Mouse (Mus musculus): ENCODE measurements at regions not wholly inside any gene's neighbourhood (a gene's known extent, or its start where the extent isn't known, plus 50 kb on each side); places are given as distances from the start of the nearest gene placed in this dataset.

- no peak for DNase-seq (ENCODE audit: low spot score)
These were observed 401.3 kb downstream of the Plcl1 start for GRCm38 (mm10) chr1:55807028-55807427.

GRCm38 (mm10) chr1:55808724-55809519 lies 403.2 kb downstream of the Plcl1 start:
- DNase-seq (ENCODE audit: low spot score) = no peak

DNA sequence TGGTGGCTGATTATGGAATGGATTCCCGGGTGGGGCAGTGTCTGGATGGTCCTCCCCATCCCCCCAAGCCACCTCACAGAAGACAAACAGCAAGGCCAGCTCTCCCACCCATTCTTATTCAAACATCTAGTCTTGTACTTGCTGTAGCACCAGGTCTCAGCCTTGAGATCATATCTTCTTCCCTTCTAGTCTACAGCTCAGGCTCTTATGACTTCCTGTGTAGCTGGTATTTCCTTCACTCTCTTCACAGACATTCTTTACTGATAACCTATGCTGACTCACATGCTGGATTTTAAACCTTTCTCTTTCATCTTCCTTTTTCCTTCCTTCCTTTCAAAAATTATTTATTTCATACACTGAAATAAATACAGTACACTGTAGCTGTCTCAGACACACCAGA lies 406.8 kb downstream of the Plcl1 start:
- DNase-seq (ENCODE audit: low spot score) = no peak

- DNase-seq (ENCODE audit: low spot score) = no peak
These were observed 415.3 kb downstream of the Plcl1 start for GRCm38 (mm10) chr1:55820866-55821500.

GRCm38 (mm10) chr1:55822599-55822998 lies 416.9 kb downstream of the Plcl1 start:
- DNase-seq (ENCODE audit: low spot score) = no peak

- no peak for DNase-seq (ENCODE audit: low spot score)
These were observed 421.5 kb downstream of the Plcl1 start for GRCm38 (mm10) chr1:55827191-55827590.

- DNase-seq (ENCODE audit: low spot score) = no peak
These were observed 429.6 kb downstream of the Plcl1 start for GRCm38 (mm10) chr1:55835281-55835680.

- DNase-seq (ENCODE audit: low spot score) = no peak
These were observed 431.0 kb downstream of the Plcl1 start for GRCm38 (mm10) chr1:55836750-55837149.

GRCm38 (mm10) chr1:55837366-55837765 lies 431.6 kb downstream of the Plcl1 start:
- no peak for DNase-seq (ENCODE audit: low spot score)

GRCm38 (mm10) chr1:55838168-55838567 lies 432.4 kb downstream of the Plcl1 start:
- DNase-seq (ENCODE audit: low spot score) = peak; percentile 41

DNA sequence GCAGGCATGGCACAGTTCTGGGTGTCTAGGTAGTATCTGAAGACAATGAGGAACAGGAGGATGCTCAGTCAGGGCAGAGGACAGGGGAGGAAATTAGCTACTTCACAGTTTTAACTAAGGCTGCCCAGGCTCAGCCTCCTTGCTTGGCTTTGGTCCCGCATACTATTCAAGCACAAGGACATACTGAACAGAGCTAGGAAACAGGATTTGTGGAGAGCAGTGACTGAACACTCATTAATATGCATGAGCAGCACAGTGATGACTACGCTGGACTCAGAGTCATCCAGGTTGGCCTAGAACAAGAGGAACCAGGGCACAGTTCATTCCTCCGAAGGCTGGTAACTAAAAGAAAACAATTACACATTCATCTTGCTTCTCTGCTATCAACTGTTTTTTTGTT lies 443.1 kb downstream of the Plcl1 start:
- DNase-seq (ENCODE audit: low spot score) = no peak

GRCm38 (mm10) chr1:55852354-55852753 lies 446.6 kb downstream of the Plcl1 start:
- DNase-seq (ENCODE audit: low spot score) = no peak

- DNase-seq (ENCODE audit: low spot score) = no peak
These were observed 453.4 kb downstream of the Plcl1 start for GRCm38 (mm10) chr1:55859113-55859512.

DNA sequence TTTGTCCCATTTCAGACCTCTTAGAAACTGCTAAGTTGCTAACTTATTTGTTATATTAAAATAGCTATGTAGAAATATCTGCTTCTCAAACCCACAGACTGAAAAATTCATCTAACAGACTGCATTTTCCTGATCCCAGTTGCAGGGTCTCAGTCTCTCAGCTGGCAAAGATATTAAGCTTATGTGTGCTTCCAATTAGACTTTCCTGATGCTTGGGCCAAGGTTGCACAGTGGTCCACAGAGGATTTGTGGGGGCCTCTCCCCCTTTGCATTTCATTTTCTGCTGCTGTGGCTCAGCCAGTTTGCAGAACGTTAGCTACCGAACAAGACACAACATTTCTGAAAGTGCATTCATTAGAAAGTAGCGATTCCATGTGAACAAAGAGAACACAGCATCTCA lies 457.4 kb downstream of the Plcl1 start:
- no peak for DNase-seq (ENCODE audit: low spot score)

GRCm38 (mm10) chr1:55865274-55865673 lies 459.6 kb downstream of the Plcl1 start:
- DNase-seq (ENCODE audit: low spot score) = no peak

- no peak for DNase-seq (ENCODE audit: low spot score)
These were observed 461.0 kb downstream of the Plcl1 start for GRCm38 (mm10) chr1:55866677-55867076.

- no peak for DNase-seq (ENCODE audit: low spot score)
These were observed 467.9 kb downstream of the Plcl1 start for GRCm38 (mm10) chr1:55873583-55873982.

DNA sequence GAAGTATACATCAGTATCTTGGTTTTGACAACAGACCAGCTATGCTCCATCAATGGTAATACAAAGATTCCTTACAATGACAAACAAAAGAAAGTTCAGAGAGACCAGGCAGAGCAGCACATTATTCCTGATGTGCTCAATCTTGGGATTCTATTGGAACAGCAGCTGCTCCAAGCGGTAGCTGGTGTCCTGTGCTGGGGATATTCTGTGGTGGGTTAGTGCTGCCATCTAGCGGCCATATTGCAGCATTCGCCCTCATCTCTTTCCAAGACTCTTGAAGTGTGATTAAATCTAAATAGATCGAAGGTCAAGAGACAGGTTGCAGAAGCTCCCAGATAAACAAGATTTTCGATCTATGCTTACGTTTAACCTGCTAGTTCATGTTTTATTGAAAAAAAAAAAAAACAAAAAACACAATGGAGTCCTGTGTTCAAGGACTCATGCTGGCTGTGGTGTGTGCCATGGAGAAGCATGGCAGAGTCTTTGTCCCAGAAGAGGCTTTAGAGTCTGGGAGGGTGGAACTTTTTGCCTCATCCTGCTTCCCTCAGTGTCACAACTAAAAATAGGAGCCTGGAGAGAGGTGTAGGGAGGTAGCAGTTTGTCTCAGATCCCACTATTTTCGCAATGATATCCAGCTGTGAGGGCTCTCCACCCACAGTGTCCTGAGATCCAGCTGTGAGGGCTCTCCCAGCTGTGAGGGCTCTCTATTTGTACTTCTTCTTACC lies 468.6 kb downstream of the Plcl1 start:
- DNase-seq (ENCODE audit: low spot score) = peak; percentile 44

DNA sequence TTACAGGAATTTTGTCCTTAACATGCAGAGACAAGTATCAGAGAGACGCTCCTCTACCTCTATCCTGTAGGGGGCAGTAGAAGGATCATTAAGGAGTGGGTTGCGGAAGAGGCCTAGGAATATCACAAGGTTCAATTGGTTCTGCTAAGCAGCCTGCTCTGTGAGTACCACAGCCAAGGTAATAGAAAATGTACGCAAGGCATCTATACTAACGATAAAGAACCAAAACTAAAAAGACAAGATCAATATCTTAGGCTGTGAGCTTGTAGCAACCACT lies 469.1 kb downstream of the Plcl1 start:
- DNase-seq (ENCODE audit: low spot score) = no peak

GRCm38 (mm10) chr1:55884576-55884975 lies 478.9 kb downstream of the Plcl1 start:
- DNase-seq (ENCODE audit: low spot score) = no peak

DNA sequence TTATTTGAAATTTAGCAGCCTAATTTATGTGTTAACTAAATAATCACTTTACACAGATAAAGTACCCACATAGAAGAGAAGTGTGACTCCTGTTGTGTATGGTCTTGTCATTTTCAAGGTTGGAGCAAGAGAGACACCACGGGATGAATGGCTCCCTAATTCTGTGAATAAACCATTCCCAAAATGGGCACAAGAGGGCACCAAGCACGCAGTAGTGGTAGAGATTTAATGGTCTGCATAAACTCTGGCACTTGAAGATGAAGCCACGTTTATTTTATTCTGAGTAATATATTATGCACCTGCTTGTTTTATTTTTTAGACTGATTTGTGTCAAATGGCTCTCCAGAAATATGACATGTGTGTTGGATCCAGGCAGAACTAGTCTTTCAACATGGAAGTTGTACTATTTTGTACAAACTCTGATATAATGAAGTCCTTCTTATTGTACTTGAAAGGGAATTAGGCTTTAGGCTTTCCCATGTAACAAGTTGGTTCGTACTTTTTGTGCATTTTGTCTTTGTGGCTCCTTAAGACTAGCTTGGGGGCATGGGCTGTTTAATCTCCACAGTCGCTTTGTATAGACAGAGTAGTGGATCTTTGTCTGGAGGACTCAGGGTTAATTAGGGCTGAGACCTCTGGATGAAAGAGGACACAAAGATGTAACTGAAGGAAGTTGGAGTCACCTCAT lies 480.8 kb downstream of the Plcl1 start:
- no peak for DNase-seq (ENCODE audit: low spot score)

DNA sequence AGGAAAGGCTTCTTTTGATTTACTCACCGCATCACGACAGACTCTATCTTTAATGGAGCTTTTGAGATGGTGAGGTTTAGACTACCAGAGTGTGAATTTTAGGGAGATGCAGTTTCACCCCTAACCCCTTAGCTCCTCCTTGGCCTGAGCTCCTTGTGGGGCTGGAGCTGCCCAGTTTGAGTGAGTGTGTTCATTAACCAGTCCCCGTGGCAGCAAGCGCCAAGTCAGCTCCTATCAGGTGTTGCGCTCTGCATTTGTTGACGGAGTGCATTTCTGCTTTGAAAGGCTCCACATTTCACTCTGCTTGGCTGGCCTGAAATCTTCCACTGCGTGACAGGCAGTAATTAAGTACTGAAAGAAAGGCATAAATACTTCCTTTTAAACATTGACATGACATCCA lies 481.7 kb downstream of the Plcl1 start:
- no peak for DNase-seq (ENCODE audit: low spot score)

Measured in ovary, postnatal 36 days (tissue).